Mouse (Mus musculus): ENCODE data around the gene Lrrc52.

- TF ChIP-seq POLR2A (IDR thresholded peaks at IDR 0.05; ENCODE audit: extremely low read depth, insufficient read depth, low read length) (no peak), CTCF (IDR thresholded peaks at IDR 0.05; ENCODE audit: low read depth, low read length) (no peak)
These were observed 61.3 kb downstream of the Lrrc52 start for GRCm38 (mm10) chr1:167405237-167405636.
